Mouse (Mus musculus): ENCODE measurements around the gene Lmtk3.

The Lmtk3 gene

GRCm38 (mm10) chr7:45809276-45810075 is 25.9 kb downstream of the Lmtk3 start:
- no peak for DNase-seq (ENCODE audit: low spot score)

GRCm38 (mm10) chr7:45812921-45813320 is 29.4 kb downstream of the Lmtk3 start:
- DNase-seq (ENCODE audit: low spot score) = no peak

- peak; percentile 99 for DNase-seq (ENCODE audit: low spot score)
Observed at GRCm38 (mm10) chr7:45813787-45814779, 30.5 kb downstream of the Lmtk3 start, which contains the start of gene Cyth2. Gene Cyth2 (minus strand): TSS chr7:45814581.

- no peak for DNase-seq (ENCODE audit: low spot score)
Observed at GRCm38 (mm10) chr7:45814841-45815240, 31.3 kb downstream of the Lmtk3 start.

GRCm38 (mm10) chr7:45815323-45815983 is 31.9 kb downstream of the Lmtk3 start:
- no peak for DNase-seq (ENCODE audit: low spot score)

- DNase-seq (ENCODE audit: low spot score) = no peak
Observed at GRCm38 (mm10) chr7:45815984-45816351, 32.4 kb downstream of the Lmtk3 start.

GRCm38 (mm10) chr7:45819843-45820242 is 36.3 kb downstream of the Lmtk3 start:
- DNase-seq (ENCODE audit: low spot score) = no peak

- DNase-seq (ENCODE audit: low spot score) = no peak
Observed at GRCm38 (mm10) chr7:45820913-45821312, 37.4 kb downstream of the Lmtk3 start.

- DNase-seq (ENCODE audit: low spot score) = no peak
Observed at GRCm38 (mm10) chr7:45824598-45824997, 41.1 kb downstream of the Lmtk3 start, which contains the start of gene Kcnj14. Gene Kcnj14 (minus strand): TSS chr7:45824782.

GRCm38 (mm10) chr7:45826631-45827030 is 43.1 kb downstream of the Lmtk3 start:
- DNase-seq (ENCODE audit: low spot score) = no peak

- DNase-seq (ENCODE audit: low spot score) = peak; percentile 92
Observed at GRCm38 (mm10) chr7:45830427-45831127, 47.0 kb downstream of the Lmtk3 start, which contains the start of gene Grwd1. Gene Grwd1 (minus strand): TSS chr7:45830944.

- DNase-seq (ENCODE audit: low spot score) = no peak
Observed at GRCm38 (mm10) chr7:45831128-45831525, 47.6 kb downstream of the Lmtk3 start.

GRCm38 (mm10) chr7:45832428-45832827 is 48.9 kb downstream of the Lmtk3 start:
- no peak for DNase-seq (ENCODE audit: low spot score)

GRCm38 (mm10) chr7:45833148-45833790 is 49.7 kb downstream of the Lmtk3 start:
- no peak for DNase-seq (ENCODE audit: low spot score)

- no peak for DNase-seq (ENCODE audit: low spot score)
Observed at GRCm38 (mm10) chr7:45833924-45834323, 50.4 kb downstream of the Lmtk3 start.

- DNase-seq (ENCODE audit: low spot score) = no peak
Observed at GRCm38 (mm10) chr7:45842950-45843744, 59.6 kb downstream of the Lmtk3 start.

- DNase-seq (ENCODE audit: low spot score) = no peak
Observed at GRCm38 (mm10) chr7:45848447-45849027, 65.0 kb downstream of the Lmtk3 start.

- no peak for DNase-seq (ENCODE audit: low spot score)
Observed at GRCm38 (mm10) chr7:45850661-45851060, 67.1 kb downstream of the Lmtk3 start.

- DNase-seq (ENCODE audit: low spot score) = no peak
Observed at GRCm38 (mm10) chr7:45853089-45853488, 69.6 kb downstream of the Lmtk3 start.

Measured in T-cell, adult 2 months (primary cell).